Mouse (Mus musculus): ENCODE measurements at regions not wholly inside any gene's neighbourhood (a gene's known extent, or its start where the extent isn't known, plus 50 kb on each side); places are given as distances from the start of the nearest gene placed in this dataset.

DNA sequence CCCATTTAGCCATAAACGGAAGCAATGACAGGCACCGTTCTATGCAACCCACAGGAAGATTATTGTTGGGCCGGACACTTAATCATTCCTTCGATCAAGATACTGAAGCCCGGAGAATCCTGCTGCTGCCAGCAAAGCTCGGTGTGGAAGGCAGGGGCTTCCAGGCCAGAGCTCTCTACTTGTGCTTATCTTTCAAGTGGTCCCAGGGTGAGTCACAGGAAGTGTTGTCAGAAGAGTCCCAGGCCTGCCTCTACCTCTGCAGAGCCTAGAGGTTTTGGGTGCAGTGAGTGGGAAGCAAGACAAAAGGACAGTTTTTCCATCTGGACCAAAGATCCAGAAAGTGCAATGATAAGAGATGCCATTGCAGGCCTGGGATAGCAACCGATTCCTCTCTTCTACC lies 231.6 kb upstream of the Mpped2 start:
- TF ChIP-seq CTCF (IDR thresholded peaks at IDR 0.05; ENCODE audit: low read depth) (no peak), EP300 (IDR thresholded peaks at IDR 0.05; ENCODE audit: low read depth) (no peak)
